Mouse (Mus musculus): ENCODE results near the gene Rnf169.

The Rnf169 gene

DNA sequence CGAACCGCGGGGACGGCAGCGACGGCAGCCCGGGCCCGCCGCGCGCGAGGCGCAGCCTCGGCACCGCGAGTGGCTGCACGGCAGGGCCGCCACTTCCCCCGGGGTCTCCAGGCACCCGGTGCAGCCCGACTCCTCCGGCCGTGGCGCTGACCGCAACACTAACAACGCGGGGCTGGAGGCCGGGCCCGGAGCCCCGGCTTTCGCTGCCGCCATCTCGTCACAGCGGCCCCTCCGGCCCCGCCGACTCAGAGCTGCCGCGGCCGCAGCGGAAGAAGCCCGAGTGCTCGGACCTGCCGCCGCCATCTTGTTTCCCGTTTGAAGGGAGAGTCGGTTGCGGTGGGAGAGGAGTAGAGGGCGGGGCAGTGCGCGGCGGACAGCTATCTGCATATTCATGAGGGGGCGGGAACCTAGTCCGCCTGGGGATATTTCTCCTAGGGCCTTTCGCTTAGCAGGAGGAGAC, at the start of gene Rnf169:
TSS of gene Rnf169 (minus strand) at position 317 of the 460 bp plus-strand sequence.
- DNase-seq (ENCODE audit: low spot score), result peak; percentile 95

DNA sequence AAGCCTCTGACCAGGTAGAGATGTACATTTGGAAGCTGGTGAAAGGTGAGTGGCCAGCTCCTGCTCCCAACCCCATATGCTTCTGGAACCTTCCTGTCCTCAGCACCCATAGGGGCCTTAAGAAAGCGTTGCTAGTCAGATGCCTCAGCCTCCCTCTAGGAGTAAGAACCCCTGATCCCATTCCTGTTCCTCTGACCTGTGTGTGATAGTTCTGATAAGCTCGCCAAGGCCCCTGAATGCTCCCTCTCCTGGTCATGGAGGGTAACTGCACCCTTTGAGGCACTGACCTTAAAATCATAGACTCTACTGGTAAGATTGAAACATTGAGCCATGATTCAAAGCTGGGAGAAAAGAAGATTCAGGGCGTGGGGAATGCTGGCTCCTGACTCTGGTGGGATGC, 49.1 kb upstream of the Rnf169 start:
- no peak for DNase-seq (ENCODE audit: low spot score)

DNA sequence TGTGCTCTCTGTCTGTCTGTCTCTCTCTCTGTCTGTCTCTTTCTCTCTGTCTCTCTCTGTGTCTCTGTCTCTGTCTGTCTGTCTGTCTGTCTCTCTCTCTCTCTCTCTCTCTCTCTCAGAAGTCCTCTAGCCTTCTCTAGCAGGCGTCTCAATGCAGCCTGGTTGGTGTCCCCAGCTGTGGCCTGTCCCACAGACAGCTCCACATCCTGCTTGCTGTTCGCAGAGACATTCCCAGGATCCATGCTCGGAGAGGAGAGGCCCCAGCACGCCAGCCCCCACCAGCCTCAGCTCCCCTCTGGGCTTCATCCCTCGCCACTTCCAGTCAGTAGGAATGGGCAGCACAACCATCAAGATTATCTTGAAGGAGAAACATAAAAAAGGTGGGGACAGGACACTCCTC, 47.1 kb upstream of the Rnf169 start:
- DNase-seq (ENCODE audit: low spot score), result no peak

DNA sequence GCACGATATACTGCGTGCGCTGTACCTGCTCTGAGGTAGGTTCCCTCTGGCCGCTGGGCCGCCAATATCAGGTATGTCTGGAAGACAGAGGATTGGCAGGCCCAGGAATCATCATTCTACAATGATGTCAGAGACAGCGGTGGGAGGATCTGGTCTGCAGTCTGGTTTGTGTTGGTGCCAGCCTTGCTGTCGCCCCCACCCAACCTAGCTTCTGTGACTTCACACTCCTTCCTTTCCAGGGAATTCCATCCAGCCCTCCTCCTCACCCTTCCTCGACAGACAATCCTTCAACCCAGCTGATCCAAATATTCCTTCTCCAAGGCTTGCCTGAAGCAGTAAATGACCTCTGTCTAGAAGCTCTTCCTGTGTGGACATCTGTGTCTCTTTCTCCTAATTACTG, 36.8 kb upstream of the Rnf169 start:
- DNase-seq (ENCODE audit: low spot score), result no peak

DNA sequence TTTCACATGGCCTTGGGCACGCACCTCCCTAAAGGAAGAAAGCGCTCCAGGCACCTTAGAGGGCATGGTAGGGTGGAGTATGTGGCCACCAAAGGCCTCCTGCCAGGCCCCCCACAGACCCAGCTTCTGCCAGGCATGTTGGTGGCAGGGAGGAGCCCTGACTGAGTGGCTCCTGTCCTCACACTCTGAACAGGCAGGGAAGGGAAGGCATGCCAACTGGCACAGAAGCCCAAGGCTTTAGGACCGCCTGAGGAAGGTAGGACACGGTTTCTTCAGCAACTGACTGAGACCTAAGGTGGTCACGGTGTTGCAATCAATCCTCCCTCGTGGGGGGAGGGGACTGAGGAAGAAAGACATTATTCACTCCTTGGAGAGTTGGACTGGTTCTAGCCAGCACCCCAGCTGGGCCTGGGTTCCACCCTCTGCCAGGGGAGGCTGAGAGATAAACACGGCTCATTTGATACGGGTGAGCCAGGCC, 33.9 kb upstream of the Rnf169 start:
- peak; percentile 43 for DNase-seq (ENCODE audit: low spot score)

DNA sequence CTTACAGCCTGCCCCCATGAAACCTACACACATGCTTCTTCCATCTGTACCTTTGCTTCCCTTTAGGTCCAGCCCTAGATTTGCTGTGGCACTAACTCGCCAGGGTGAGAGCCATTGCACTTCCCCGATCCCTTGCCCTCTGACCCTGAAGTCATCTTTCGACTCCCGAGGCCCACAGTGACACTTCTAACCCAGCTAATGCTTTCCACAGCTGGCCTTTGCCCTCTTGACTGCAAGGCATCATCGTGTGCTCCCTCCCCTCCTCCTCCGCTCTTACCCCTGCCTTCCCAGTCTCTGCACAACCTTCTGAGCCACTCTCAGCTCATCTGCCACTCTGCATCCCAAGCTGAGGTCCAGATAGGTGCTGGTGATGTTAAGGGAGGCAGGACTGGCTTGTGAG, 32.3 kb upstream of the Rnf169 start:
- no peak for DNase-seq (ENCODE audit: low spot score)

DNA sequence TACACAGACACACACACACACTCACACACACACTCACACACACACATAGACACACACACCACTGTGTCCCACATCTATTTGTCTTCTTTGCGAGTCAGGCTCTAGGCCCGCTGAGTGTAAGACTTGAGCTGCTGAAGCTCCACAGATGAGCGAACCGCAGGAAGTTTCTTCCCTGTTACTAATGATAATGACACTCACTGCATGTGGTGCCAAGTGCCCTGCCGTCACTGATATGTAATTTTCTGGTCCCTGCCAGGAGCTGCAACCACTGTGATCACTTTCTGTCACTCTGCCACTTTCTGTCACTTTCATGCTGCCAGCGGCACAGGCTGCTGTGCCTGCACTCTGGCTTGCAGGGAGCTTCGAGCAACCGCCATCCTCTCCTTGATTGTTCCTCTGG, 31.8 kb upstream of the Rnf169 start:
- no peak for DNase-seq (ENCODE audit: low spot score)

DNA sequence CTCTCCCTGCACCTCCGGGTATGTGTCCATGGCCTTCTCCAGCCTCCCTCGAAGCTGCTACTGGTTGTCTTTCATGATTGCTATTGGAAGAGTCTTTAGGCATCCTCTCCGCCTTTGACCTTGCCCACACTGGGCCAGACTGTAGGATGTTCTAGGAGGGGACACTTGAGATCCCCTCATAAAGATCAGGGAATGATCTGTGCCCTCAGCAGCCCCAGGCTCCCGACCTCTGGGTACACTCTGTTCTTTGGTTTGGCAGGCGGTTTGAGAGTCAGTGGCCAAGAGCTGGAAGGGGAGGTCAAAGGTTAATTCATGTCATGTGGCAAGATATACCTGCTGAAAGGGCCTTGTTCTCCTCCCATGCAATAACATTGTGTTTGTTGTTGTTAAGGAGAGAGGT, 30.5 kb upstream of the Rnf169 start:
- DNase-seq (ENCODE audit: low spot score), result no peak

DNA sequence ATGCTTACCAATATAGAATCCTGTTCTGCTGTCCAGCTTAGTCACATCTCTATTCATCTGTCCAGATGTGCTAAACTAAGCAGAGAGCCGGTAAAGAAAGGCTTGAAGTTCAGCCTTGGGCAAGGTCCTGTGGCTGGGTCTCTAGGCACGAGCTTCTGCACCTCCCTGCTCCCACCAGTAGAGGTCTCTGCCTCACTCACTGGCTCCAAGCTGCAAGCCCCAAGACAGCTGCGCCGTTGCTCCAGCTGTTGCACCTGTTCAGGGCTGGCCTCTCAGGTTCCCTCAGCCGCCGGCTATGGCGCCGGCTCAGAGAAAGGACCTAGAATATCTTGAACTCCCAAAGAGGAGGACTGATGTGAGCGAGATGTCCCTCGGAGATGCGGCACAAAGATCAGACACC, 29.4 kb upstream of the Rnf169 start:
- DNase-seq (ENCODE audit: low spot score), result peak; percentile 66

DNA sequence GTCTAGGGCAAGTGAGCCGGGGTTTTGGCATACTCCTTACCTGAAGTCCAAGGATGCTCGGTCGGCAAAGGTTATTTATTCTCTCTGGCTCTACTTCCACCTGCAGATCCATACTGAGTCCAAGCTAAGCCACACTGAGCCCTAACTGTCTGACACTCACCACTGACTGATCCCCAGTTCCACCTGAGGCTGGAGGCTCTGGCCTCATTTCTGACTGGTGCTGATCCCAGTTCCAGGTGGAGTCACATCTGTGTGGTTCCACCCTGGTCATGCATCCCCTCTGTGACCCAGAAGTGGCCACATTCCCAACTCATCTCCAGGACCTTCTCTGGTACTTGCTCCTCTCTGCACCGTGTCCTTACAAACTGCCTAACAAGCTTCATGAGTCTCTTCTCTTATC, 28.5 kb upstream of the Rnf169 start:
- no peak for DNase-seq (ENCODE audit: low spot score)

DNA sequence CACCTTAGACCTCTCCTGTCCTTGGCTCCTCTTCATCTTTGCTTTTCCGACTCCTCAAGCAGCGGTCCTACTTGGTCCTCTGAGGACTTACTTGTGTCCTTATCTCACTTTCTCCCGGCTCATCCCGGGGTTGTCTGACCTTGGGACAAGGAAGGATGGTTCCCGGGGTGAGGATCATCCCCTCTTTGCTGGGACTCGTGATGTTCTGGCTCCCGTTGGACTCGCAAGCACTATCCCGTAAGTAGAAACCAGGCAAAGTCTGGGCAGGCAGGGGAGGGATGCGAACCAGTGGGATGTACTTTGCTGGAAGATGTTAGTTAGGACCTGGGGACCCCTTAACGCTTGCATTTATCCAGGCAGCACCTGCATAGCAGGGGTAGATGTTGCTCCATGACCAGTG, 26.2 kb upstream of the Rnf169 start:
- DNase-seq (ENCODE audit: low spot score), result no peak

DNA sequence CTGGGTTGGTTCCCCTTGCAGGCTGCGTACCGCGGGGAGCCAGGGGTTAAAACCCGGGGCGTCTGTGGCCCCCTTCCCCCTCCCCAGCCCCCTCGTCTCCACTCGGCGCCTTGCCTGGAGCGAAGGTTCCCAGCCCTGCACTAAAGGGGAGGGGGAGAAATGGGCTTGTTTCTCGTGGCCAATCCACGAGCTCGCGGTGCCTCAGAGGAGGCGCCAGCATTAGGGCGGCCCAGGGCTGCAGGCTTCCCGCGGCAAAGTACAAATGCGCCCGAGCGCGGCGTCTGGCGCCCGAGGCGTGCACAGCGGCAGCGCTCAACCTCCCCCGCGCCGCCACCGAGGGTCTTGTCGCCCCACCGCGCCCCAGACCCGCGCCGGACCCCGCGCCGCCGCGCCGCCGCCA, 25.5 kb upstream of the Rnf169 start, which contains the start of gene Chrdl2:
TSS of gene Chrdl2 (plus strand) at position 383 of the 400 bp plus-strand sequence.
- DNase-seq (ENCODE audit: low spot score), result no peak

DNA sequence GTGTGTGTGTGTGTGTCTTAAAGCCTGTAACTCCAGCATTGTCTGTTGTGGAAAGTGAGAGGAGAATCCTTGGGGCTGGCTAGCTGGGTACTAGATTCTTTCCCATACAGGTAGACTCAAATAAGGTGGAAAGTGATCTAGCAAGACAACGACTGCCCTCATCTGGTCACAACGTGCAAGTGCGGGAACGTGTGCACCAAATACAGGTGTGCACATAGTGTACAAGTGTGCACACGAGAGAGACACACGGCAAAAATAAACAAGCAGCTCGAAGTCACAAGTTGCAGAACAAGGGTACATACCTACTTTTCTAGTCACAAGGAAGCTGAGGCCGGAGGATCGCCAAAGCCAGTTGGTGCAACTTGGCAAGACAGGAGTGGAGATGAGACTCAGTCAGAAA, 23.5 kb upstream of the Rnf169 start:
- no peak for DNase-seq (ENCODE audit: low spot score)

DNA sequence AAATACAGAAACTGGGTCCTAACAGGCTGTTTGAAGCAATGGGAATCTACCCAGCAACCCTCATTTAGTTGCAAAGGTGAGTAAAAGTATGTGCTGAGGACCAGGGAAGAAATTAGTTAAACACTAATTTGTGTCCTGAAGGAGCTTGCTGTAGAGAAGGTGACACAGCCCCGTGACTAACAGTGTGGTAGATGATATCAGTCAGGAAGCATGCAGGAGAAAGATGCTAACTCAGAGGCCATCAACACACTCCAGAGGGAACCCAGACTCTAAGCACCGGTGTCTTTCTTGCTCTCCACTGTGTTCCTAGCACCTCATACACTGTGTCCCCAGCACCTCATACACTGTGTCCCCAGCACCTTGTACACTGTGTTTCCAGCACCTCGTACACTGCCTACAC, 18.4 kb upstream of the Rnf169 start:
- no peak for DNase-seq (ENCODE audit: low spot score)

DNA sequence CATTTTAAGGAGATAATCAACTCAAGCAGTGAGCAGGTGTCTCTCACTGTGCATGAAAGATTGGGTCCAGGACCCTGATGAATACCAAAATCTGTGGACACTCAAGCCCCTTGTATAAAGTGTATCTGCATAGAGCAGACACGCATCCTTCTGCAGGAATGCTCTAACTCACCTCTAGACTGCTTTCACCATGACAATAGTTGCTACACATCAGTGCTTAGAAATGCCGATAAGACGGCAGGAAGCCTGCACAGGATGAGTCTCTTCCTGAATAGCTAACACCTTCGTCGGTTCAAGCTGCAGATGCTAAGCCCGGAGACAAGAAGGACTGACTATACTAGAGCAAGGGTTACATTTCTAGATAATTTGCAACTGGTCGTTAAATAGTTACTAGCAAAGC, 14.9 kb upstream of the Rnf169 start:
- DNase-seq (ENCODE audit: low spot score), result no peak

DNA sequence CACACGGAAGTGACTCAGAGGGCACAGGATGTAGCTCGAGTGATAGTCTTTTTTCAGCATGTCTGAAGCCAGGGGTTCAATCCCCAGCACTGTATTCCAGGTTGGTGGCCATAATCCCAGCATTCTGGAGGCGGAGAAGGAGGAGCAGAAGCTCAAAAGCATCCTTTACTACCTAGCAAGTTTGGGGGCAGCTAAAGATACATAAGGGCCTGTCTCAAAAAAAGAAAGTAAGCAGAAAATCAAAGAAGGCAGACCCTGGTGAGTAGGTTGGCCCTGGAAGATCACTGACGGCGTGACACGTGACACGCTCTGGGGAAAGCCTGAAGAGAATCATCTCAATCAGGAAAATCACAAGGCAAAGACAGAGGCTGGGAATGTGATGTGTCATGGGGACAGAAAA, 12.9 kb upstream of the Rnf169 start:
- DNase-seq (ENCODE audit: low spot score), result no peak

DNA sequence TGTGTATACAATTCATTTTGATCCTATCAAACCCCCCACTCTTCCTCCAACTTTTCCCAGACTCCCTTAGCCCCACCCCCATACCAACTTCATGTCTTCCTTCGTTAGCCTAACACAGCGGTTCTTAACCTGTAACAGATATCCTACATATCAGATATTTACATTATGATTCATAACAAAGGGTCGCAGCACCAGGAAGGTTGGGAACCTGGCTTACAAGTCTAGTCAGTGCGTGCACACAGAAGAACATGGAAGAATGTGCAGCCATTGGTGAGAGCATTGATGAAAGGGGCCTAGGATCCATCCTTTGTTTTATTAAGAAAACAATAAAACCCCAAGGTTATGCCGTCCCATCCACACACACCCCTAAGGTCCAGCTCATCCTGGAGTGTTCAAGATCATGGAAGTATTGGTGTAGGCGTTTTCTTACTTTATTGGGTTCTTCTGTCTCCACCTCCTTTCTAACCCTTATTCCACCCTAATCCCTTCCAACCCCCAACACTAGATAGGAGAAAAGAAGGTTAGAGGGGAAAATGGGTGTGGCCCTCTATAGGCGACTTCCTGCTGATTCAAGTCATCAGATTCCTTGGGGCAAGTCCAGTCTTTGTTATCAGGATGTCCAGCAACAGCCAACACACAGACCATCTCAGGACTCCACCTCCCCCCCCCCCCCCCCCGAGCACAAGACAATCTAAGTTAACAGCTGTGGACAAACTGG, 10.9 kb upstream of the Rnf169 start:
- DNase-seq (ENCODE audit: low spot score), result no peak

DNA sequence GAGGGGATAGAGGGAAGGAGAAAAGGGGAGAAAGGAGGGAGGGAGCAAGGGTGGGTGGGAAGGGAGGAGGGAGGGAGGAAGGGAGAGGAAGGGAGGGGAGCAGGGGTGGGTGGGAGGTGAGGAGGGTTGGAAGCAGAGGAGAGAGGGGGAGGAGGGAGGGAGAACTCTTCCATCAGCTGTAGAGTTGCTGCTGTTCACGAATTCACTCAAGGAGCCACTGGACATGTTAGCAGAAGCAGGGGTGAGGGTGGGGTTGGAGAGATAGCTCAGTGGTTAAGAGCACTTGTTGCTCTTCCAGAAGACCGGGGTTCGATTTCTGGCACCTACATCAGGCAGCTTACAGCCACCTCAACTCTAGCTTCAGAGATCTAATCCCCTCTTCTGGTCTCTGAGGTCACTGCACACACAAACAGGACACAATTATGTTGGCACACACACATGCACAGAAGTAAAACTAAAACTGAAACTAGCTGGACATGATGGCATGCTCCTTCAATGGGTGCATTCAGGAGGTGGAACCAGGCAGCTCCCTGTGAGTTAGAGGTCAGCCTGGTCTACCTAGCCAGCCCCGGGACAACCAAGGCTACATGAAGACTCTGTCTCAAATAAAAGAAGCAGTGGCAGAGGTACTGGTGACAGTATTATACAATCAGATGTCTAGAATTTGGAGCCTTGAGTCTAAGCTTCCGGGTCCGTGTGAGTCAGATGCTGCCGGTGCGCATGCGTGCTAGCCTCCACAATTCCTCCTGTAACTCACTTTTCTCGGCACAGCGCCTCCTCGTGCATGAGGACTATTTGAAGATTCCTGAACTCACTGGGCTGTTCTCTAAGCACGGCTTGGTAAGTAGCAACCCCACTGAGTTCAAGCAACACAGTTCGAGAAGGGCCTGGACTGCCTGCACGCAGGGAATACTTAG, 9.9 kb upstream of the Rnf169 start:
- DNase-seq (ENCODE audit: low spot score), result no peak

DNA sequence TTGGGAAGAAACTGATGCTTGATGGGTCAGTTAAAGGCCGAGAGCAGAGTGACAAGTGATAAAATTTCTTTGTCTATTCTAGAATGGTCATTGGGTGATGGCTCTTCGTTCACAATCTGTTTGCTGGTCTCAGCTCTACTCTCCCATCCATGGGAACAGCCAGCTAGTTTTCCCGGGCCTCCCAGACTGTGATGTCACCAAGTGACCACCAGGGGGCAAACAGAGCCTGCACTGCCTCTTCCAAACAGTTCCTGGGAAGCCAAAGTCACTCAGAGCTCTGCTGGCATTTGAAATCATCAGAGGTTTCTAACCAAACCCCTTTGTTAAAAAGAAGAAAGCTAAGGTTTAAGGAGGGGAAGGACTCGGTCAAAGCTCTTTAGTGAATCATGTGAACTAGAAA, 8.5 kb upstream of the Rnf169 start:
- peak; percentile 73 for DNase-seq (ENCODE audit: low spot score)

DNA sequence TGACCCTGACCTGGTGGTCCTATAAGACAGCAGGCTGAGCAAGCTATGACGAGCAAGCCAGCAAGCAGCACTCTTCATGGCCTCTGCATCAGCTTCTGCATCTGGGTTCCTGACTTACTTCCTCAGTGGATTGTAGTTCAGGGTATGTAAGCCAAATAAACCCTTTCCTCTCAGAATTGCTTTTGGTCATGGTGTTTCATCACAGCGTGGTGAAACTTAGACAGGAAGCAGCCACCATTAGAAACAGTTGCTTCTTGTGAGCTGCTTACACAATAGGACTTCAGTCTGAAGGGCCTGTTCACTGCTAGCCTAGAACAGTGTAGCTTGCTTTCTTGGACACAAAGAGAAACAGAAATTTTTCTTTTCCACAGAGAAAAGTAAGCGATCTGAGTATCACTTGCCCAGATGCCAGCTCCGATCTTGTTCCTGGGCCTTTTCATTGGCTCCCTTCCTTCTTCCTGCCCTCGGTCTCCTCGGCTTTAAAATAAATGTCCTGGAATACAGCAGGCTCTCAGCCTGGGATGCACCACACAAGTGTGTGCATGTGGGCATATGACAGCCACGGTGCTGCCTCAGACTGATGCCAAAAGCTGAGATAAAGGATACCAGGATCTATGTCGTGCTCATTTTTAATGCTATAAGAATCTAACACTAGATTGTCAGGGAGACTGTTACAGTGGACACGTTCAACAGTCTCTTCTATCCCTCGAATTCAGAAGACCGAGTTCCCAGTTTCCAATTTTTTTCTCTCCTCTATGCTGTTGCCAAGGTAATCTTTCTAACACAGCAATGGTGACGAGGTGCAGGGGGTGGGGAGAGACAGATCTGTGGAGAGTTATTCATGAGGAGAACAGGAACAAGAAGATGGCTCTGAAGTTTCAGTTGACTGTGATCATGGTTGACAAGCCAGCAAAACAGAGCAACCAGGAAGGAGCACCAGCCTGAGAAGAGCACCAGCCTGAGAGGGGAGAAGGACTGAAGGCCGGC, 2.3 kb upstream of the Rnf169 start:
- no peak for DNase-seq (ENCODE audit: low spot score)

DNA sequence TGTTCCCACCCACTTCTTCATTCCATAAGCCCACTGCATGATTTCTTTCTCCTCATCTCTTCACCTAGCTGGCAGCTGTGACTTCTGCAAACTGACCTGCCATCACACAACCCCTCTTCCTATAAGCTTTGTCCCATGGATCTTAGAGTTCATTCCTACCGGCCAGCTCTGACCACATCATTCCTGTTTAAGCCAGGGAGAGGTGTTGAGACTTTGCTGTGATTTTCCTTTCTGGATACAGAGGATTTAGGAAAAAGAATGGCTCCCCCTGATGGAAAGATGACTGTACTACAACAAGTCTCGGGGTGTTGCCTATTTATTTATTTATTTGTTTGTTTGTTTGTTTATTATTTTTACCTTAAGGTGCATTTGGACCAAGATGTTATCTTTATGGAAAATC, 1.1 kb upstream of the Rnf169 start:
- peak; percentile 59 for DNase-seq (ENCODE audit: low spot score)
